Mouse (Mus musculus): ENCODE measurements around the gene Tchp. TPM values are rescaled to one million over a fixed set of nuclear protein-coding genes. Genes with fewer than 3 reads are reported as not detected.

Tchp gene
- polyA plus RNA-seq, 1 experiment from 2014 or later, result 9.0 TPM

GRCm38 (mm10) chr5:114689700-114690366 lies 17.7 kb upstream of the Tchp start:
- H3K4me2 ChIP-seq (ENCODE audit: low read length), result peak overlapping the region; percentile 95
- peak overlapping the region; percentile 60 for H3K9ac ChIP-seq (ENCODE audit: low read length)
- peak; percentile 75 for DNase-seq (ENCODE audit: low spot score)
- 0 out of 2 replicates have a peak, but pooled peaks cover 3% of the 10 kb centered on the region for H3K4me1 ChIP-seq (replicated peaks; ENCODE audit: control insufficient read depth, insufficient read depth, low read length)
- ATAC-seq (replicated peaks; ENCODE audit: low FRiP score, low TSS enrichment, low read depth), result 0 out of 2 replicates have a peak, but pooled peaks have one; percentile 14
- H3K4me3 ChIP-seq (ENCODE audit: low read depth, low read length), result peak overlapping the region; percentile 70
- no peak overlapping the region for H3K27ac ChIP-seq (ENCODE audit: low read depth)
- H3K27me3 ChIP-seq (replicated peaks; ENCODE audit: control insufficient read depth, insufficient read depth, low read length), result no peaks in the 10 kb centered on the region
- no peaks in the 10 kb centered on the region for H3K36me3 ChIP-seq (ENCODE audit: control insufficient read depth, insufficient read depth, low read length)
- WGBS, result 18% methylated on average over 16 of the region's 16 CpGs
- H3K9me3 ChIP-seq (ENCODE audit: control insufficient read depth, low read length), result no peaks in the 10 kb centered on the region

GRCm38 (mm10) chr5:114690633-114691567 lies 16.7 kb upstream of the Tchp start, which contains the start of gene Gltp:
Gene Gltp (minus strand): TSS chr5:114690984.
- peak; percentile 95 for ATAC-seq (replicated peaks; ENCODE audit: low FRiP score, low TSS enrichment, low read depth)
- Histone ChIP-seq H3K9me3 (ENCODE audit: control insufficient read depth, low read length) (no peaks in the 10 kb centered on the region), H3K27ac (ENCODE audit: low read depth) (no peak within 1 kb of the TSS), H3K4me2 (ENCODE audit: low read length) (peak within 1 kb of the TSS; percentile 95), H3K4me1 (replicated peaks; ENCODE audit: control insufficient read depth, insufficient read depth, low read length) (0 out of 2 replicates have a peak, but pooled peaks cover 3% of the 10 kb centered on the region), H3K36me3 (ENCODE audit: control insufficient read depth, insufficient read depth, low read length) (no peaks in the 10 kb centered on the region), H3K4me3 (ENCODE audit: low read depth, low read length) (peak within 1 kb of the TSS; percentile 70), H3K9ac (ENCODE audit: low read length) (peak within 1 kb of the TSS; percentile 60), H3K27me3 (replicated peaks; ENCODE audit: control insufficient read depth, insufficient read depth, low read length) (no peaks in the 10 kb centered on the region)
- DNase-seq (ENCODE audit: low spot score), result peak; percentile 89
- 7% methylated on average over 42 of the region's 75 CpGs for whole genome bisulfite sequencing

GRCm38 (mm10) chr5:114695775-114696174 lies 11.8 kb upstream of the Tchp start:
- no peak overlapping the region for H3K27ac ChIP-seq (ENCODE audit: low read depth)
- no peaks in the 10 kb centered on the region for H3K36me3 ChIP-seq (ENCODE audit: control insufficient read depth, insufficient read depth, low read length)
- WGBS, result 72% methylated on average over 5 of the region's 5 CpGs
- H3K4me1 ChIP-seq (replicated peaks; ENCODE audit: control insufficient read depth, insufficient read depth, low read length), result no peaks in the 10 kb centered on the region
- DNase-seq (ENCODE audit: low spot score) (no peak), ATAC-seq (replicated peaks; ENCODE audit: low FRiP score, low TSS enrichment, low read depth) (no peak)
- H3K27me3 ChIP-seq (replicated peaks; ENCODE audit: control insufficient read depth, insufficient read depth, low read length), result no peaks in the 10 kb centered on the region
- H3K9me3 ChIP-seq (ENCODE audit: control insufficient read depth, low read length), result no peaks in the 10 kb centered on the region
- H3K4me3 ChIP-seq (ENCODE audit: low read depth, low read length), result no peak overlapping the region
- H3K4me2 ChIP-seq (ENCODE audit: low read length), result no peak overlapping the region
- no peak overlapping the region for H3K9ac ChIP-seq (ENCODE audit: low read length)

- no peak overlapping the region for H3K4me2 ChIP-seq (ENCODE audit: low read length)
- H3K9ac ChIP-seq (ENCODE audit: low read length), result no peak overlapping the region
- H3K9me3 ChIP-seq (ENCODE audit: control insufficient read depth, low read length), result no peaks in the 10 kb centered on the region
- H3K4me1 ChIP-seq (replicated peaks; ENCODE audit: control insufficient read depth, insufficient read depth, low read length), result no peaks in the 10 kb centered on the region
- WGBS, result 82% methylated on average over 17 of the region's 17 CpGs
- ATAC-seq (replicated peaks; ENCODE audit: low FRiP score, low TSS enrichment, low read depth) (no peak), DNase-seq (ENCODE audit: low spot score) (no peak)
- no peaks in the 10 kb centered on the region for H3K36me3 ChIP-seq (ENCODE audit: control insufficient read depth, insufficient read depth, low read length)
- H3K4me3 ChIP-seq (ENCODE audit: low read depth, low read length), result no peak overlapping the region
- no peaks in the 10 kb centered on the region for H3K27me3 ChIP-seq (replicated peaks; ENCODE audit: control insufficient read depth, insufficient read depth, low read length)
- no peak overlapping the region for H3K27ac ChIP-seq (ENCODE audit: low read depth)
Measured at GRCm38 (mm10) chr5:114696939-114697338, 10.6 kb upstream of the Tchp start.

- ATAC-seq (replicated peaks; ENCODE audit: low FRiP score, low TSS enrichment, low read depth) (no peak), DNase-seq (ENCODE audit: low spot score) (no peak)
- Histone ChIP-seq H3K4me2 (ENCODE audit: low read length) (no peak overlapping the region), H3K36me3 (ENCODE audit: control insufficient read depth, insufficient read depth, low read length) (no peaks in the 10 kb centered on the region), H3K27ac (ENCODE audit: low read depth) (no peak overlapping the region), H3K4me1 (replicated peaks; ENCODE audit: control insufficient read depth, insufficient read depth, low read length) (no peaks in the 10 kb centered on the region), H3K4me3 (ENCODE audit: low read depth, low read length) (no peak overlapping the region), H3K27me3 (replicated peaks; ENCODE audit: control insufficient read depth, insufficient read depth, low read length) (no peaks in the 10 kb centered on the region), H3K9me3 (ENCODE audit: control insufficient read depth, low read length) (no peaks in the 10 kb centered on the region), H3K9ac (ENCODE audit: low read length) (no peak overlapping the region)
- WGBS, result 89% methylated on average over 19 of the region's 19 CpGs
Measured at GRCm38 (mm10) chr5:114698044-114698746, 9.4 kb upstream of the Tchp start.

- Histone ChIP-seq H3K4me2 (ENCODE audit: low read length) (no peak overlapping the region), H3K9me3 (ENCODE audit: control insufficient read depth, low read length) (no peaks in the 10 kb centered on the region), H3K4me3 (ENCODE audit: low read depth, low read length) (no peak overlapping the region), H3K27ac (ENCODE audit: low read depth) (no peak overlapping the region), H3K4me1 (replicated peaks; ENCODE audit: control insufficient read depth, insufficient read depth, low read length) (no peaks in the 10 kb centered on the region), H3K36me3 (ENCODE audit: control insufficient read depth, insufficient read depth, low read length) (no peaks in the 10 kb centered on the region), H3K9ac (ENCODE audit: low read length) (no peak overlapping the region), H3K27me3 (replicated peaks; ENCODE audit: control insufficient read depth, insufficient read depth, low read length) (no peaks in the 10 kb centered on the region)
- ATAC-seq (replicated peaks; ENCODE audit: low FRiP score, low TSS enrichment, low read depth) (no peak), DNase-seq (ENCODE audit: low spot score) (no peak)
- 52% methylated on average over 7 of the region's 7 CpGs for WGBS
Measured at GRCm38 (mm10) chr5:114699015-114699414, 8.5 kb upstream of the Tchp start.

GRCm38 (mm10) chr5:114702403-114703392 lies 4.9 kb upstream of the Tchp start:
- no peaks in the 10 kb centered on the region for H3K4me1 ChIP-seq (replicated peaks; ENCODE audit: control insufficient read depth, insufficient read depth, low read length)
- H3K9me3 ChIP-seq (ENCODE audit: control insufficient read depth, low read length), result no peaks in the 10 kb centered on the region
- no peak overlapping the region for H3K4me2 ChIP-seq (ENCODE audit: low read length)
- peak; percentile 63 for DNase-seq (ENCODE audit: low spot score)
- no peaks in the 10 kb centered on the region for H3K36me3 ChIP-seq (ENCODE audit: control insufficient read depth, insufficient read depth, low read length)
- H3K27ac ChIP-seq (ENCODE audit: low read depth), result no peak overlapping the region
- H3K4me3 ChIP-seq (ENCODE audit: low read depth, low read length), result no peak overlapping the region
- WGBS, result 57% methylated on average over 14 of the region's 14 CpGs
- H3K27me3 ChIP-seq (replicated peaks; ENCODE audit: control insufficient read depth, insufficient read depth, low read length), result no peaks in the 10 kb centered on the region
- ATAC-seq (replicated peaks; ENCODE audit: low FRiP score, low TSS enrichment, low read depth), result peak; percentile 68
- H3K9ac ChIP-seq (ENCODE audit: low read length), result no peak overlapping the region
